Mouse (Mus musculus) testis, adult 2 months (tissue): Measurements from ENCODE around the gene Nr1h2.

Experiments
- CTCF ChIP-seq: fragments of 200-500 bp; IDR thresholded peaks from 2 replicates; pipeline ENCODE4 v1.5.1; 2012; ENCODE audit warnings: low read depth, mild to moderate bottlenecking, inconsistent platforms, low read length, moderate library complexity; ENCODE audit not compliant: control insufficient read depth, insufficient read depth, insufficient replicate concordance
- POLR2A ChIP-seq: fragments of 200-500 bp; IDR thresholded peaks from 2 replicates; pipeline ENCODE4 v1.6.1; 2012; ENCODE audit warnings: low read depth, mild to moderate bottlenecking, inconsistent platforms, low read length, moderate library complexity; ENCODE audit not compliant: control insufficient read depth

GRCm38 (mm10) chr7:44589149-44589548 lies 35.4 kb upstream of the Nr1h2 start:
- TF ChIP-seq CTCF, result no peak
- no peak for TF ChIP-seq POLR2A
